ENCODE assay signal across 9 mouse cellular contexts in genomic region chr19:6234337-6235083, GRCm38 (mm10). TPM values are rescaled to one million over a fixed set of nuclear protein-coding genes. Genes with fewer than 3 reads are reported as not detected.
DNase-seq lines count a peak whose midpoint lies in the region; ATAC-seq lines count a peak whose summit lies in the region.
"Had no signal": no experiment of that assay in that cellular context is flagged by ENCODE, and none has a peak within 500 bp of the region (broad histone marks: within the 10 kb centered on the region; RNA-seq: fewer than 3 reads in every experiment).

No protein-coding gene starts in this region.

- no peaks in the 10 kb centered on the region for H3K9me3 ChIP-seq in kidney, embryonic 15.5 days (replicated peaks)
- no peaks in the 10 kb centered on the region for H3K9me3 ChIP-seq in embryonic facial prominence, embryonic 10.5 days
- no peaks in the 10 kb centered on the region for H3K9me3 ChIP-seq in hindbrain, embryonic 11.5 days (ENCODE audit: control insufficient read depth, low read length)
- no peaks in the 10 kb centered on the region for H3K9me3 ChIP-seq in lung, embryonic 16.5 days (ENCODE audit: control insufficient read depth, low read length)
- H3K9me3 ChIP-seq in stomach, embryonic 14.5 days (ENCODE audit: control insufficient read depth, low read depth, low read length) = no peaks in the 10 kb centered on the region

- no peak for DNase-seq in kidney, postnatal 36 days
- DNase-seq in embryonic facial prominence, embryonic 10.5 days (ENCODE audit: low spot score) = no peak
- DNase-seq in hindbrain, embryonic 11.5 days (ENCODE audit: low spot score) = no peak
- no peak for DNase-seq in left cerebral cortex, adult 8-10 months (ENCODE audit: low spot score in 2 of 2)
- DNase-seq in right cerebral cortex, adult 18-20 months = no peak

- peak overlapping the region; percentile 97 for H3K27ac ChIP-seq in kidney, embryonic 15.5 days
- H3K27ac ChIP-seq in embryonic facial prominence, embryonic 10.5 days (replicated peaks) = no peak overlapping the region
- no peak overlapping the region for H3K27ac ChIP-seq in hindbrain, embryonic 11.5 days (ENCODE audit: low read depth, low read length)
- no peak overlapping the region for H3K27ac ChIP-seq in lung, embryonic 16.5 days (ENCODE audit: low read length)
- no peak overlapping the region for H3K27ac ChIP-seq in stomach, embryonic 14.5 days (ENCODE audit: low read length)

- peak overlapping the region; percentile 73 for H3K4me3 ChIP-seq in kidney, embryonic 15.5 days (replicated peaks)
- H3K4me3 ChIP-seq in embryonic facial prominence, embryonic 10.5 days = peak overlapping the region; percentile 91
- H3K4me3 ChIP-seq in hindbrain, embryonic 11.5 days (ENCODE audit: low read depth, low read length) = peak overlapping the region; percentile 85
- H3K4me3 ChIP-seq in lung, embryonic 16.5 days (ENCODE audit: low read length) = peak overlapping the region; percentile 87
- H3K4me3 ChIP-seq in stomach, embryonic 14.5 days (ENCODE audit: low read depth, low read length) = peak overlapping the region; percentile 73

- peak overlapping the region; percentile 70; the same call in 1 of the 2 replicates for H3K9ac ChIP-seq in kidney, embryonic 15.5 days
- H3K9ac ChIP-seq in hindbrain, embryonic 11.5 days (ENCODE audit: low read depth, low read length) = peak overlapping the region; percentile 87; the same call in 1 of the 2 replicates
- H3K9ac ChIP-seq in lung, embryonic 16.5 days (ENCODE audit: low read length) = peak overlapping the region; percentile 84
- peak overlapping the region; percentile 68; the same call in 1 of the 2 replicates for H3K9ac ChIP-seq in stomach, embryonic 14.5 days (replicated peaks; ENCODE audit: low read depth, low read length)

- H3K4me2 ChIP-seq in kidney, embryonic 15.5 days = peak overlapping the region; percentile 83
- H3K4me2 ChIP-seq in hindbrain, embryonic 11.5 days (replicated peaks; ENCODE audit: low read depth, low read length) = peak overlapping the region; percentile 59
- peak overlapping the region; percentile 92 for H3K4me2 ChIP-seq in lung, embryonic 16.5 days (ENCODE audit: low read depth, low read length)
- H3K4me2 ChIP-seq in stomach, embryonic 14.5 days (replicated peaks; ENCODE audit: low read depth, low read length) = peak overlapping the region; percentile 83

- 60% methylated on average over 11 of the region's 11 CpGs for WGBS in kidney, embryonic 15.5 days
- WGBS in embryonic facial prominence, embryonic 10.5 days = 65% methylated on average over 11 of the region's 11 CpGs
- WGBS in hindbrain, embryonic 11.5 days = 64% methylated on average over 11 of the region's 11 CpGs
- 71% methylated on average over 11 of the region's 11 CpGs for WGBS in lung, embryonic 16.5 days
- 75% methylated on average over 11 of the region's 11 CpGs for WGBS in stomach, embryonic 14.5 days

- H3K4me1 ChIP-seq in kidney, embryonic 15.5 days = peaks cover 31% of the 10 kb centered on the region
- H3K4me1 ChIP-seq in embryonic facial prominence, embryonic 10.5 days = peaks cover 22% of the 10 kb centered on the region
- H3K4me1 ChIP-seq in hindbrain, embryonic 11.5 days (replicated peaks; ENCODE audit: control insufficient read depth, insufficient read depth, low read length) = peaks cover 4% of the 10 kb centered on the region; the same call in 1 of the 2 replicates
- H3K4me1 ChIP-seq in lung, embryonic 16.5 days (replicated peaks; ENCODE audit: control insufficient read depth, insufficient read depth, low read length) = peaks cover 12% of the 10 kb centered on the region
- peaks cover 9% of the 10 kb centered on the region for H3K4me1 ChIP-seq in stomach, embryonic 14.5 days (ENCODE audit: control insufficient read depth, insufficient read depth, low read length)

- ATAC-seq in kidney, embryonic 15.5 days (replicated peaks; ENCODE audit: low FRiP score) = no peak
- no peak for ATAC-seq in hindbrain, embryonic 11.5 days (ENCODE audit: low FRiP score)
- ATAC-seq in lung, embryonic 16.5 days (ENCODE audit: low read depth) = no peak
- no peak for ATAC-seq in stomach, embryonic 14.5 days (ENCODE audit: insufficient number of reproducible peaks, insufficient read depth, low FRiP score, low read depth)

- peaks cover 28% of the 10 kb centered on the region for H3K36me3 ChIP-seq in kidney, embryonic 15.5 days
- H3K36me3 ChIP-seq in embryonic facial prominence, embryonic 10.5 days (replicated peaks) = peaks cover 39% of the 10 kb centered on the region
- H3K36me3 ChIP-seq in hindbrain, embryonic 11.5 days (ENCODE audit: control insufficient read depth, insufficient read depth, low read length) = no peaks in the 10 kb centered on the region; the same call in 1 of the 2 replicates
- peaks cover 7% of the 10 kb centered on the region for H3K36me3 ChIP-seq in lung, embryonic 16.5 days (ENCODE audit: control insufficient read depth, insufficient read depth, low read length)
- peaks cover 16% of the 10 kb centered on the region for H3K36me3 ChIP-seq in stomach, embryonic 14.5 days (ENCODE audit: control insufficient read depth, insufficient read depth, low read length)

- H3K27me3 ChIP-seq in kidney, embryonic 15.5 days = no peaks in the 10 kb centered on the region
- H3K27me3 ChIP-seq in embryonic facial prominence, embryonic 10.5 days (replicated peaks; ENCODE audit: low read depth, poor library complexity, severe bottlenecking) = no peaks in the 10 kb centered on the region
- no peaks in the 10 kb centered on the region for H3K27me3 ChIP-seq in hindbrain, embryonic 11.5 days (ENCODE audit: control insufficient read depth, insufficient read depth, low read length)
- no peaks in the 10 kb centered on the region for H3K27me3 ChIP-seq in lung, embryonic 16.5 days (ENCODE audit: control insufficient read depth, insufficient read depth, low read depth, low read length)
- H3K27me3 ChIP-seq in stomach, embryonic 14.5 days (ENCODE audit: control insufficient read depth, insufficient read depth, low read length) = no peaks in the 10 kb centered on the region
- H3K27me3 ChIP-seq: Patski had no signal

RNA-seq across cellular contexts. Expression of gene Ppp2r5b, which starts 1.2 kb away (rescaled TPM):
- polyA plus RNA-seq in kidney, embryonic 15.5 days (2015; fragmentation: Nextera tagmentation; extraction: Ambion mirVana) = 22.9 and 27.6 TPM in 2 replicates
- 25.5 and 26.3 TPM in 2 replicates for polyA plus RNA-seq in embryonic facial prominence, embryonic 10.5 days (2016; fragmentation: Nextera tagmentation; extraction: Ambion mirVana)
- 42.1 and 46.8 TPM in 2 replicates for polyA plus RNA-seq in hindbrain, embryonic 11.5 days (2014; fragmentation: Nextera tagmentation; extraction: Ambion mirVana)
- 17.8 and 20.2 TPM in 2 replicates for polyA plus RNA-seq in lung, embryonic 16.5 days (2015; fragmentation: Nextera tagmentation; extraction: Ambion mirVana)
- polyA plus RNA-seq in stomach, embryonic 14.5 days (2014; fragmentation: Nextera tagmentation; extraction: Ambion mirVana) = 22.1 and 23.5 TPM in 2 replicates
- 100 to 1,000 TPM; 148 to 158 (median 153) TPM for total RNA-seq in left cerebral cortex, adult 8-10 months (2022)

RNA-seq across cellular contexts. Expression of gene Atg2a, which starts 7.0 kb away (rescaled TPM):
- 9.8 and 12.1 TPM in 2 replicates for polyA plus RNA-seq in kidney, embryonic 15.5 days (2015; fragmentation: Nextera tagmentation; extraction: Ambion mirVana)
- 12.5 and 13.6 TPM in 2 replicates for polyA plus RNA-seq in embryonic facial prominence, embryonic 10.5 days (2016; fragmentation: Nextera tagmentation; extraction: Ambion mirVana)
- polyA plus RNA-seq in hindbrain, embryonic 11.5 days (2014; fragmentation: Nextera tagmentation; extraction: Ambion mirVana) = 7.0 and 8.1 TPM in 2 replicates
- polyA plus RNA-seq in lung, embryonic 16.5 days (2015; fragmentation: Nextera tagmentation; extraction: Ambion mirVana) = 10.3 and 12.6 TPM in 2 replicates
- 9.2 and 10.4 TPM in 2 replicates for polyA plus RNA-seq in stomach, embryonic 14.5 days (2014; fragmentation: Nextera tagmentation; extraction: Ambion mirVana)
- 10 to 100 TPM; 31.8 to 35.7 (median 35.4) TPM for total RNA-seq in left cerebral cortex, adult 8-10 months (2022)

RNA-seq across cellular contexts. Expression of gene Gpha2, which starts 8.3 kb away (rescaled TPM):
- polyA plus RNA-seq in kidney, embryonic 15.5 days (2015; fragmentation: Nextera tagmentation; extraction: Ambion mirVana) = 0.39 and 0.74 TPM in 2 replicates
- polyA plus RNA-seq in embryonic facial prominence, embryonic 10.5 days (2016; fragmentation: Nextera tagmentation; extraction: Ambion mirVana) = 0.98 and 1.3 TPM in 2 replicates
- polyA plus RNA-seq in hindbrain, embryonic 11.5 days (2014; fragmentation: Nextera tagmentation; extraction: Ambion mirVana) = 0.71 and 0.98 TPM in 2 replicates
- 0.63 and 0.88 TPM in 2 replicates for polyA plus RNA-seq in lung, embryonic 16.5 days (2015; fragmentation: Nextera tagmentation; extraction: Ambion mirVana)
- 0.90 TPM in 1 of 2 replicates, not detected in the other for polyA plus RNA-seq in stomach, embryonic 14.5 days (2014; fragmentation: Nextera tagmentation; extraction: Ambion mirVana)
- not detected for total RNA-seq in left cerebral cortex, adult 8-10 months (2022)

RNA-seq across cellular contexts. Expression of gene Ehd1, which starts 42.0 kb away (rescaled TPM):
- polyA plus RNA-seq in kidney, embryonic 15.5 days (2015; fragmentation: Nextera tagmentation; extraction: Ambion mirVana) = 67.8 and 81.8 TPM in 2 replicates
- polyA plus RNA-seq in embryonic facial prominence, embryonic 10.5 days (2016; fragmentation: Nextera tagmentation; extraction: Ambion mirVana) = 81.8 and 83.5 TPM in 2 replicates
- polyA plus RNA-seq in hindbrain, embryonic 11.5 days (2014; fragmentation: Nextera tagmentation; extraction: Ambion mirVana) = 62.6 and 67.4 TPM in 2 replicates
- 77.9 and 81.6 TPM in 2 replicates for polyA plus RNA-seq in lung, embryonic 16.5 days (2015; fragmentation: Nextera tagmentation; extraction: Ambion mirVana)
- 44.9 and 46.2 TPM in 2 replicates for polyA plus RNA-seq in stomach, embryonic 14.5 days (2014; fragmentation: Nextera tagmentation; extraction: Ambion mirVana)
- total RNA-seq in left cerebral cortex, adult 8-10 months (2022) = 10 to 100 TPM; 31.0 to 36.8 (median 35.8) TPM

RNA-seq across cellular contexts. Expression of gene Majin, which starts 50.3 kb away (rescaled TPM):
- polyA plus RNA-seq in kidney, embryonic 15.5 days (2015; fragmentation: Nextera tagmentation; extraction: Ambion mirVana) = not detected in 2 replicates
- not detected in 2 replicates for polyA plus RNA-seq in embryonic facial prominence, embryonic 10.5 days (2016; fragmentation: Nextera tagmentation; extraction: Ambion mirVana)
- polyA plus RNA-seq in hindbrain, embryonic 11.5 days (2014; fragmentation: Nextera tagmentation; extraction: Ambion mirVana) = not detected in 2 replicates
- not detected in 2 replicates for polyA plus RNA-seq in lung, embryonic 16.5 days (2015; fragmentation: Nextera tagmentation; extraction: Ambion mirVana)
- polyA plus RNA-seq in stomach, embryonic 14.5 days (2014; fragmentation: Nextera tagmentation; extraction: Ambion mirVana) = not detected in 2 replicates
- under 1 TPM in 2 of 4 experiments, not detected in 2; 0.51 to 0.73 TPM for total RNA-seq in left cerebral cortex, adult 8-10 months (2022)
- polyA plus RNA-seq: Patski had no signal
